Mouse (Mus musculus) liver, embryonic 16.5 days (tissue): Measurements from ENCODE around the gene Aplp1. TPM values are rescaled to one million over a fixed set of nuclear protein-coding genes. Genes with fewer than 3 reads are reported as not detected.

Source experiments
- ATAC-seq: fragments of 200-750 bp; cut with Nextera tagmentation; 2 replicates; pipeline ENCODE4 v1.8.0; 2017; ENCODE audit warnings: low read depth, mild to moderate bottlenecking, moderate number of reproducible peaks, moderate library complexity
- H3K27ac ChIP-seq: fragments of 300-500 bp; sonication (generic); 2 replicates; pipeline ENCODE4 v1.5.1; 2014; ENCODE audit warnings: mild to moderate bottlenecking, low read length
- H3K27me3 ChIP-seq: fragments of 300-500 bp; sonication (generic); 2 replicates; pipeline ENCODE4 v1.6.1; 2014; ENCODE audit warnings: low read depth, low read length, mixed read lengths; ENCODE audit not compliant: control insufficient read depth, insufficient read depth
- H3K36me3 ChIP-seq: fragments of 300-500 bp; sonication (generic); 2 replicates; pipeline ENCODE4 v1.6.1; 2014; ENCODE audit warnings: mild to moderate bottlenecking; ENCODE audit not compliant: control insufficient read depth, insufficient read depth
- H3K4me1 ChIP-seq: fragments of 300-500 bp; sonication (generic); 2 replicates; pipeline ENCODE4 v1.6.1; 2014; ENCODE audit warnings: low read depth, low read length, mixed read lengths; ENCODE audit not compliant: control insufficient read depth
- H3K4me2 ChIP-seq: fragments of 300-500 bp; sonication (generic); 2 replicates; pipeline ENCODE4 v1.6.1; 2014; ENCODE audit warnings: low read depth, low read length, mixed read lengths
- H3K4me3 ChIP-seq: fragments of 300-500 bp; sonication (generic); 2 replicates; pipeline ENCODE4 v1.5.1; 2014; ENCODE audit warnings: low read depth, mild to moderate bottlenecking, low read length
- H3K9ac ChIP-seq: fragments of 300-500 bp; sonication (generic); 2 replicates; pipeline ENCODE4 v1.6.1; 2014; ENCODE audit warnings: low read depth, low read length
- H3K9me3 ChIP-seq: fragments of 300-500 bp; sonication (generic); replicated peaks from 2 replicates; pipeline ENCODE4 v1.6.1; 2016; ENCODE audit warnings: low read length; ENCODE audit not compliant: control insufficient read depth
- WGBS: fragments of 180-500 bp; shearing (Covaris S2); extraction: QIAGEN DNeasy Blood & Tissue Kit; methylation state at CpG from one replicate; pipeline ENCODE4 v1.1.7; 2014; ENCODE audit not compliant: insufficient replicate concordance; 5-methylcytosine and 5-hydroxymethylcytosine counted together
- polyA plus RNA-seq: library from polyadenylated mRNA; unstranded; fragments of >200 nt; fragmentation: Nextera tagmentation; extraction: Ambion mirVana; gene quantifications from 2 replicates; pipeline ENCODE4 v1.2.1, GENCODE M21; 2015

Gene Aplp1
- polyA plus RNA-seq, 1 experiment from 2014 or later = 4.2 TPM

- H3K4me2 ChIP-seq = no peak overlapping the region
- no peaks in the 10 kb centered on the region for H3K27me3 ChIP-seq
- ATAC-seq = peak; percentile 87
- H3K4me1 ChIP-seq = no peaks in the 10 kb centered on the region; the same call in 1 of the 2 replicates
- H3K27ac ChIP-seq = peak overlapping the region; percentile 70
- no peaks in the 10 kb centered on the region for H3K36me3 ChIP-seq
- no peaks in the 10 kb centered on the region for H3K9me3 ChIP-seq
- no peak overlapping the region for H3K9ac ChIP-seq
- no peak overlapping the region for H3K4me3 ChIP-seq
- WGBS = 45% methylated on average over 4 of the region's 4 CpGs
Measured at GRCm38 (mm10) chr7:30474999-30475398, 29.7 kb upstream of the Aplp1 start.

- Histone ChIP-seq H3K4me2 (no peak overlapping the region), H3K4me1 (no peaks in the 10 kb centered on the region; the same call in 1 of the 2 replicates), H3K9me3 (no peaks in the 10 kb centered on the region), H3K27ac (no peak overlapping the region), H3K36me3 (no peaks in the 10 kb centered on the region), H3K27me3 (peaks cover 5% of the 10 kb centered on the region), H3K9ac (no peak overlapping the region), H3K4me3 (no peak overlapping the region)
- no peak for ATAC-seq
- WGBS = 33% methylated on average over 5 of the region's 5 CpGs
Measured at GRCm38 (mm10) chr7:30472411-30472810, 27.1 kb upstream of the Aplp1 start.

- Histone ChIP-seq H3K36me3 (no peaks in the 10 kb centered on the region), H3K27me3 (peaks cover 51% of the 10 kb centered on the region), H3K4me3 (no peak overlapping the region), H3K9ac (no peak overlapping the region), H3K4me2 (no peak overlapping the region), H3K9me3 (no peaks in the 10 kb centered on the region), H3K27ac (no peak overlapping the region), H3K4me1 (no peaks in the 10 kb centered on the region)
- 10% methylated on average over 6 of the region's 6 CpGs for WGBS
- ATAC-seq = no peak
Measured at GRCm38 (mm10) chr7:30464816-30465300, 19.5 kb upstream of the Aplp1 start.

- no peak overlapping the region for H3K4me2 ChIP-seq
- no peaks in the 10 kb centered on the region for H3K36me3 ChIP-seq
- H3K9ac ChIP-seq = no peak overlapping the region
- 18% methylated on average over 4 of the region's 4 CpGs for WGBS
- no peak for ATAC-seq
- no peaks in the 10 kb centered on the region for H3K9me3 ChIP-seq
- H3K4me3 ChIP-seq = no peak overlapping the region
- peaks cover 51% of the 10 kb centered on the region for H3K27me3 ChIP-seq
- no peak overlapping the region for H3K27ac ChIP-seq
- no peaks in the 10 kb centered on the region for H3K4me1 ChIP-seq
Measured at GRCm38 (mm10) chr7:30463996-30464395, 18.7 kb upstream of the Aplp1 start.

GRCm38 (mm10) chr7:30463568-30463967 is 18.2 kb upstream of the Aplp1 start:
- no peak for ATAC-seq
- Histone ChIP-seq H3K36me3 (no peaks in the 10 kb centered on the region), H3K4me1 (no peaks in the 10 kb centered on the region), H3K9ac (no peak overlapping the region), H3K27ac (no peak overlapping the region), H3K27me3 (peaks cover 52% of the 10 kb centered on the region), H3K4me2 (no peak overlapping the region), H3K4me3 (no peak overlapping the region), H3K9me3 (no peaks in the 10 kb centered on the region)
- 31% methylated on average over 7 of the region's 7 CpGs for WGBS

GRCm38 (mm10) chr7:30459484-30459883 is 14.1 kb upstream of the Aplp1 start:
- Histone ChIP-seq H3K27ac (no peak overlapping the region), H3K36me3 (no peaks in the 10 kb centered on the region), H3K9ac (no peak overlapping the region), H3K9me3 (no peaks in the 10 kb centered on the region), H3K4me1 (no peaks in the 10 kb centered on the region), H3K27me3 (peaks cover 58% of the 10 kb centered on the region), H3K4me2 (no peak overlapping the region), H3K4me3 (no peak overlapping the region)
- ATAC-seq = no peak
- WGBS = 27% methylated on average over 6 of the region's 6 CpGs

GRCm38 (mm10) chr7:30457629-30458330 is 12.4 kb upstream of the Aplp1 start, which contains the start of the genes Kirrel2 and Nphs1:
Kirrel2 (minus strand) TSS chr7:30457690.
Nphs1 (plus strand) TSS chr7:30458315.
- H3K4me3 ChIP-seq = no peak within 1 kb of the TSS
- no peak within 1 kb of the TSS for H3K27ac ChIP-seq
- H3K4me2 ChIP-seq = no peak within 1 kb of the TSS
- WGBS = 4% methylated on average over 16 of the region's 16 CpGs
- no peaks in the 10 kb centered on the region for H3K9me3 ChIP-seq
- H3K9ac ChIP-seq = no peak within 1 kb of the TSS
- peaks cover 7% of the 10 kb centered on the region for H3K4me1 ChIP-seq
- no peak for ATAC-seq
- no peaks in the 10 kb centered on the region for H3K36me3 ChIP-seq
- H3K27me3 ChIP-seq = peaks cover 69% of the 10 kb centered on the region

GRCm38 (mm10) chr7:30456911-30457628 is 11.7 kb upstream of the Aplp1 start:
- no peak overlapping the region for H3K4me3 ChIP-seq
- no peak overlapping the region for H3K27ac ChIP-seq
- H3K9ac ChIP-seq = no peak overlapping the region
- no peaks in the 10 kb centered on the region for H3K9me3 ChIP-seq
- H3K4me2 ChIP-seq = no peak overlapping the region
- H3K4me1 ChIP-seq = peaks cover 7% of the 10 kb centered on the region
- no peaks in the 10 kb centered on the region for H3K36me3 ChIP-seq
- ATAC-seq = no peak
- peaks cover 73% of the 10 kb centered on the region for H3K27me3 ChIP-seq
- 1% methylated on average over 31 of the region's 31 CpGs for WGBS

- H3K9ac ChIP-seq = no peak overlapping the region
- no peak for ATAC-seq
- H3K27ac ChIP-seq = no peak overlapping the region
- H3K4me2 ChIP-seq = no peak overlapping the region
- peaks cover 73% of the 10 kb centered on the region for H3K27me3 ChIP-seq
- WGBS = under 1% methylated on average over 9 of the region's 9 CpGs
- peaks cover 7% of the 10 kb centered on the region for H3K4me1 ChIP-seq
- H3K36me3 ChIP-seq = no peaks in the 10 kb centered on the region
- no peaks in the 10 kb centered on the region for H3K9me3 ChIP-seq
- no peak overlapping the region for H3K4me3 ChIP-seq
Measured at GRCm38 (mm10) chr7:30456487-30456886, 11.2 kb upstream of the Aplp1 start.
